1 mouse cellular context compared by ENCODE assay signal in the genomic region with DNA sequence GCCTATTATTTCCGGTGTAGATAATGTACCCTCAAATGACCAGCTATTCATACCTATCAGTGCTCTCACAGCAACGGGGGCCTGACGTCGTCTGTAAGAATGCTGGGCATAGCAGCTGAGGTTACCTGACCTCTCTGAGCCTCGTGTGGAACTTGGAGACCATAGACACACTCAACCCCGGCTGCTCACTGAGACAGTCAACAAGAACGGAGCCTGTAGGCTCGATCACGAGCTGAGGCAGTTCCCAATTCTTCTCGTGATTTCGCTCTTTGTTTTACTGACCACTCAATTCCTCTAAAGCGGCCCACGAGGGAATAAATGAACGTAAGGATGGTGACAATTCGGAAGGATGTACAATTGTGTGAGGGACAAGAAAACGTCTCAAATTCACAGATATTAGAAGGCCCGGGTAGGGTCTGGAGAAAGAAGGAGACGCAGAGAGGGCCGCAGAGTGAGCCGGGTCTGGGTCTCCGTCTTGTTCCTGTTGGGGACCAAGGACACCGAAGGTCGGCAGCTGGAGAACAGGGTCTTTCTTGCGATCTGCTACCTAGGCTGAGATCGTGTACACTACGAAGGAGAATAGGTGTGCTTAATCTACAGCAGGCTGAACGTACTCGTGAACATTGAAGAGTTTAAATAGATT.
TF ChIP-seq lines count a peak whose summit lies in the region.

No protein-coding gene starts in this region.

TF ChIP-seq in CH12.LX, 34 proteins besides CTCF, POLR2A, EP300 and RAD21:
- TF ChIP-seq JUND (conservative IDR thresholded peaks at IDR 0.05; ENCODE audit: low read depth, low read length) (no peak), ELF1 (IDR thresholded peaks at IDR 0.05; ENCODE audit: low read depth, low read length) (no peak), NRF1 (IDR thresholded peaks at IDR 0.05; ENCODE audit: low read depth, low read length) (no peak), MYC (IDR thresholded peaks at IDR 0.05; ENCODE audit: low read depth, low read length) (0 out of 2 replicates have a peak, but pooled peaks have one; percentile 34), BHLHE40 (IDR thresholded peaks at IDR 0.05; ENCODE audit: low read depth, low read length) (peak; percentile 72), MAFK (IDR thresholded peaks at IDR 0.05; ENCODE audit: insufficient replicate concordance, low read length) (no peak), SIN3A (IDR thresholded peaks at IDR 0.05; ENCODE audit: low read length) (peak; percentile 69; the same call in 1 of the 2 replicates), NELFE (IDR thresholded peaks at IDR 0.05; ENCODE audit: low read depth, low read length) (0 out of 2 replicates have a peak, but pooled peaks have one; percentile 42), TCF12 (IDR thresholded peaks at IDR 0.05; ENCODE audit: low read depth, low read length) (peak; percentile 52; the same call in 1 of the 2 replicates), SMC3 (IDR thresholded peaks at IDR 0.05; ENCODE audit: low read depth, low read length) (peak; percentile 16; the same call in 1 of the 2 replicates), ZKSCAN1 (IDR thresholded peaks at IDR 0.05; ENCODE audit: borderline replicate concordance, low read depth, low read length) (no peak), KAT2A (IDR thresholded peaks at IDR 0.05; ENCODE audit: insufficient replicate concordance, low read length) (no peak), MAX (IDR thresholded peaks at IDR 0.05; ENCODE audit: low read length) (peak; percentile 40; the same call in 1 of the 2 replicates), MEF2A (IDR thresholded peaks at IDR 0.05; ENCODE audit: borderline replicate concordance, low read depth, low read length) (peak; percentile 8; the same call in 1 of the 2 replicates), MAZ (IDR thresholded peaks at IDR 0.05; ENCODE audit: low read depth, low read length) (0 out of 2 replicates have a peak, but pooled peaks have one; percentile 28), UBTF (IDR thresholded peaks at IDR 0.05; ENCODE audit: low read depth, low read length) (peak; percentile 95), RCOR1 (conservative IDR thresholded peaks at IDR 0.05; ENCODE audit: low read depth, low read length) (no peak), E2F4 (IDR thresholded peaks at IDR 0.05; ENCODE audit: insufficient replicate concordance, low read depth, low read length) (no peak), ETS1 (conservative IDR thresholded peaks at IDR 0.05; ENCODE audit: low read depth, low read length) (no peak), IRF4 (IDR thresholded peaks at IDR 0.05; ENCODE audit: low read depth, low read length) (no peak), CHD1 (IDR thresholded peaks at IDR 0.05; ENCODE audit: low read depth, low read length) (peak; percentile 19; the same call in 1 of the 2 replicates)
